Mouse (Mus musculus) adrenal gland, postnatal 36 days (tissue): ENCODE measurements around the gene Akr1c14. TPM values are rescaled to one million over a fixed set of nuclear protein-coding genes. Genes with fewer than 3 reads are reported as not detected.
A peak's percentile ranks its signal among the peaks of the same experiment; 100 is the strongest.
"Not testable (repeated sequence)": the region's sequence is repeated elsewhere in the genome, so short reads cannot be mapped to it uniquely, and the experiment has no call there.

ENCODE experiments used
- DNase-seq, 2 experiments: peaks; one replicate each; pipeline ENCODE4 v3.0.0; 2021; ENCODE audit warnings: mixed read lengths in 1 of 2
- total RNA-seq, 2 experiments: library from RNA; stranded (reverse); gene quantifications; 2 replicates each; pipeline ENCODE4 v1.2.3; 2021

The Akr1c14 gene
- total RNA-seq, 2 experiments from 2014 or later, result 0.89 TPM

DNA sequence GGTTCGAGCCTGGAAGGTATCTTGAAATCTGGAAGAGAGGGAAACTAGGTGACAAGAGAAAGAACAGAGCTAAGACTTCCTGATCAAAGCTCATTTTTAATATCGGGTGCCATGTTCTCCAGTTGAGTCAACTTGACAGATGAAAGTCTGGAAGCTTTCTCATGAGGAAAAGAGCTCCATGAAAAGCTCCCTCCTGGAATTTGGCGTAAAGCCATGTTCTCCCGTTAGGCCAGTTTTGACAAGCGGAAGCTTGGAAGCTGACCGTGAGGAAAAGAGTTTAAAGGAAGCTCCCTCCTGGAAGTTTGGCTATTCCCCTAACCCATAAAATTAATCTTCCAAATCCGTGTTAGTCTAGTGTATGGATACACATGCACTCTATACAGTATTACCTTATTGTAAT, 74.3 kb downstream of the Akr1c14 start:
- DNase-seq, result no peak

DNA sequence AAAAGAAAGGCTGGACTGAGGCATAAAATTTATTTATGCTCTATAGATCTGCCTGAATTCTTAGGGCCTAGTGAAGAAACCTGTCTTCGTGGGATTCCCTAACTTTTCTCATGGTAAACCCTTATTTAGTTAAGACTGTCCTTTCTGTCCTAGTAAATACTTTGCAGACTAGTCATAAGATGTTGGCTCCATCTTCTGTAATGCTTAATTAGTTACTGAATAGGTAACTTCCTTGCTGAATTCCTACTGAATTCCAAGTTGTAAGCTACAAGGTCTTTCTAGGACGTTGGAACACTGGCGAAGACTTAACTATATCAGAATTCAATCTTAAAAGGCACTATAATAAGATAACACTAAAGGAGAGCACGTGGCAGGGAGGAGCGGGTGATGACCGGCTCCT, 75.7 kb downstream of the Akr1c14 start:
- DNase-seq, result not testable (repeated sequence)

DNA sequence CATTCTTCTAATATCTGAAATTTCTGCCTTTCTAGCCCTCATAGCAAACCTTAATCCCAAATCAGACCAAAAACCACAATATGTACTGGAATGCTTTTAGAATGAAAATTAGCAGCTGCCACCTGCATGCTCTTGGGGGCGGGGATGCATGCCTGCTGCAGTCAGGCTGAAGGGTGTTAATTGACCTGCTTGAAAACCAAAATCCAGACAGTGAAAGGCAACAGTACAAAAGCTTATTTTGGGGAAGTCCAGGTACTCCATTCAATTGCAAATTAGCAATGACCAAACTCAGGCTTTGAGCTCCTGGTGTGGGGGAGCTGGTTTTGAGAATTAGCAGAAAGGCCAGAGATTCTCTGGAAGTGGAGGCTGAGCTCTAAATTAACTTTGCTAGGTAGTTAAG, 77.0 kb downstream of the Akr1c14 start:
- not testable (repeated sequence) for DNase-seq

DNA sequence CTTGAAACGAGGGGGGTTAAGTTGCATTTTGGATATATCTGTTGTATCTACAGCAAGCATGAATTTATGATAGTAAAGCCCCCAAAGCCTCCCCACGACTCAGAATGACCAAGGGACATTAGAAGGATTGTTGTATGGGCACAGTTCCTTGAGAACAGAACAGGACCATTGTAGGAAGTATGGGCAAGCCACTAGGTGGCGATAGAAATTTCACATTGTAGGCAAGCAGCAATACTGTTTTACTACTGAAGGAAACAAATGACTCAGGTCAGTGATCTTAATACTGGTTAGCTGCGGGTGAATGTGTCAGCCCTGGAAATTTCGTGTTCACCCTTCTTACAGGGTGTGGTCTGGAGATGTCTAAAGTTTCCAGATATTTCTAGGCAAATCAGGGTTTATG, 80.3 kb downstream of the Akr1c14 start:
- DNase-seq, result peak; percentile 30 to 60

DNA sequence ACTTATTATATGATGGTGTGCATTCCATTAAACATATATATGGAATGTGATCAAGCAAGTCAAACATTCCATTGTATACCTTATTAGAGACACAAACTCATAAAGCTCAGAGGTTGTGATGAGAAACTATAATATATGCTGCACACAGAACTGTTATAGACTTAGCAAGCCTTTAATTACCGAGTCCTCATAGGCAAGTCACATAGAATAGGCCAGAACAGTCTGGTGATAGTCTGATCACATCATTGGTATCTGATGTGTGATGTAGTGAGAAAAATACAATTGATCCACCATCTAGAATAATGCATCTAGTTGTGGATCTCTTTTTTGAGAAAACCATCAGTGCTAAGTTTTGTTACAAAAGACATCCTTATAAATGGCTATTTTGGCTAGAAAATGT, 82.5 kb downstream of the Akr1c14 start:
- DNase-seq, result no peak

DNA sequence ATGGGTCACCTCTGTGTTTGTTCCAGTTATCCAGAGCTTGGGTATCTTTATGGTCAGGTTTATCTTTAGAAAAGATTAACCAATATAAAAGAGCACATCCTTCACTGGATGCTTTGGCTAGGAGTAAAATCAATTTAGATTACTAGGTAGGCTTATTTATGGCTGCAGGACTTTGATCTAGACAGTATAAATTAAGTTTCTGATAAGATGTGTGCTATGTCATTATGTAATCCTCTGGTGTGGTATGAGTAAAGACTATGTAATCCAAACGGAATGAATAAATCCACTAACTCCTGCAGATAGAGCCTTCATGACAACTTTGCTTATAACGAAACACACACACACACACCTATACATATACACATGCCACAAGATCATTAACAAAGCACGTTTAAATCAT, 82.9 kb downstream of the Akr1c14 start:
- DNase-seq, result no peak

DNA sequence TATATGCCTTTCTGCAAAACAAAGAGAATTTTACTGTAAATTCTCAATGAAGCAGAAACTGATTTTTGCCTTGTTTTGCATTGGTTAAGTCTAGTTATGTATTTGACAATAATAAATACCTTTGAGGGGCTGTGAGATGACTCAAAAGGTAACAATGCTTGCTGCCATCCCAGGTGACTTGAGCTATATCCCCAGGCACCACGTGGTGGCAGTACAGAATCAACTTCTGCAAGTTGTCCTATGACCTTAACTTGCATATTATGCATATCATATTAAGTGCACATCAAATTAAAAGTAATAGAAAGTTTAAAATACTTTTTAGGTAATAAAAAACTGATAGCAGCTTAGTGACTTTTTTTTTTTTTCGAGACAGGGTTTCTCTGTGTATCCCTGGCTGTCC, 84.3 kb downstream of the Akr1c14 start:
- DNase-seq, result peak; percentile 40 to 49

Other genes starting within 250 kb of the Akr1c14 start
- gene Calml3, start 244.7 kb upstream of the Akr1c14 start, total RNA-seq, result under 1 TPM; 0.33 to 0.36 TPM
- not detected for gene Calm4, start 211.3 kb upstream of the Akr1c14 start, total RNA-seq
- gene Calm5, start 194.8 kb upstream of the Akr1c14 start, total RNA-seq, result not detected
- 100 to 1,000 TPM; 163 to 196 TPM for gene Net1, start 130.8 kb upstream of the Akr1c14 start, total RNA-seq
- not detected for gene Tubal3, start 130.7 kb upstream of the Akr1c14 start, total RNA-seq
- not detected for gene Ucn3, start 103.7 kb upstream of the Akr1c14 start, total RNA-seq
- gene Akr1c18, start 101.6 kb downstream of the Akr1c14 start, total RNA-seq, result 1,000 to 10,000 TPM in 1 of 2 experiments, 1 to 10 TPM in 1; 5.3 to 6,001 TPM
- gene Akr1c13, start 142.1 kb downstream of the Akr1c14 start, total RNA-seq, result 10 to 100 TPM in 1 of 2 experiments, 1 to 10 TPM in 1; 8.8 to 40.6 TPM
- under 1 TPM; 0.23 to 0.76 TPM for gene Akr1c19, start 179.7 kb downstream of the Akr1c14 start, total RNA-seq
- under 1 TPM; 0.26 to 0.59 TPM for gene Akr1c12, start 230.4 kb downstream of the Akr1c14 start, total RNA-seq